Mouse (Mus musculus): ENCODE data around the gene Adam23.

GRCm38 (mm10) chr1:63573432-63573831 is 127.7 kb downstream of the Adam23 start:
- TF ChIP-seq POLR2A (IDR thresholded peaks at IDR 0.05; ENCODE audit: insufficient read depth, low read depth, low read length) = no peak
- no peak for TF ChIP-seq CTCF (IDR thresholded peaks at IDR 0.05)
- no peak for TF ChIP-seq EP300 (IDR thresholded peaks at IDR 0.05; ENCODE audit: insufficient read depth, low read depth, low read length)

All from heart, adult 2 months (tissue).